Mouse (Mus musculus) lung, adult 2 months (tissue): ENCODE measurements around the gene Myt1.

ENCODE experiments used
- CTCF ChIP-seq: fragments of 200-500 bp; IDR thresholded peaks from 2 replicates; pipeline ENCODE4 v1.5.1; 2011; ENCODE audit warnings: mild to moderate bottlenecking, low read length, control low read depth; ENCODE audit not compliant: insufficient read depth
- POLR2A ChIP-seq: fragments of 200-500 bp; IDR thresholded peaks from 2 replicates; pipeline ENCODE4 v1.6.1; 2011; ENCODE audit warnings: low read depth, mild to moderate bottlenecking, control low read depth, low read length, borderline replicate concordance; ENCODE audit errors: extremely low read depth

DNA sequence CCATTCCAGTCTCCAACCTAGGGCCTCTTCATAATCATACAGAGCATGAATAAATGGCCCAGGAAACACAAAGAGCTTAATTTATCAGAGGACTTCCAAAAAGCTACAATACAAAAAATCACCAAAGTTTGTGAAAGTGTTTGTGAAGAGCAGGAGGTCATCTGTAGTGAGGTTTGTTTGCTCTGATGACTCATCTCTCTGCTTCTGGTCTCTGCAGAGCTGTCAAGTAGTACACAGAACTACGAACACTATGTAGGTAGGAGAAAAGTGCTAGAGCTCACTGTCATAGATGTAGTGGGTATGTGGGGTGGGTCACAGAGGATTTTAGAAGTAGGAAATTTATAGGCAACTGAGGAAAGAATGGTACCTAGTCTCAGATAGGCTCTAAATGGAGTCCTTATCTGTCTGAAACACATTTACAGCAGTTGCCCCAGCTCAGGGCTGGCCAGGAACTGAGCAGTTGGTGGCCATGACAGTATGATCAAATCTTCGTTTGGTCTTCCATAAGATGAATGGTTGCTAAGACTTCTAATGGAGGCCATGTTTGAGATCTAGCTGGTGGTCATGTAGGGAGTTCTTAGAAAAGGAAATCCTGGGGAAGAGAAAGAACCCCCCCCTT, 66.0 kb downstream of the Myt1 start:
- TF ChIP-seq CTCF = no peak
- no peak for TF ChIP-seq POLR2A
